Mouse (Mus musculus) thymus, postnatal 36 days (tissue): ENCODE data around the gene Lipt2.

Experiments used
- DNase-seq, 2 experiments: peaks; one replicate each; pipeline ENCODE4 v3.0.0; 2022; ENCODE audit warnings: mixed read lengths in 2 of 2

Lipt2 gene

GRCm38 (mm10) chr7:100176269-100176668 lies 17.2 kb downstream of the Lipt2 start, which contains the start of gene Kcne3:
Gene Kcne3 (plus strand): TSS chr7:100176502.
- no peak for DNase-seq

- peak; percentile 41 to 54 for DNase-seq
Observed at GRCm38 (mm10) chr7:100178016-100178890, 19.2 kb downstream of the Lipt2 start.

GRCm38 (mm10) chr7:100178891-100179233 lies 19.8 kb downstream of the Lipt2 start:
- DNase-seq, result no peak

GRCm38 (mm10) chr7:100179394-100179793 lies 20.3 kb downstream of the Lipt2 start:
- no peak for DNase-seq

GRCm38 (mm10) chr7:100179836-100180407 lies 20.8 kb downstream of the Lipt2 start:
- DNase-seq, result no peak

GRCm38 (mm10) chr7:100181176-100181575 lies 22.1 kb downstream of the Lipt2 start:
- DNase-seq, result no peak

- no peak for DNase-seq
Observed at GRCm38 (mm10) chr7:100181614-100182013, 22.5 kb downstream of the Lipt2 start.

- no peak for DNase-seq
Observed at GRCm38 (mm10) chr7:100182388-100182787, 23.3 kb downstream of the Lipt2 start.

GRCm38 (mm10) chr7:100187601-100188000 lies 28.5 kb downstream of the Lipt2 start:
- DNase-seq, result peak; percentile 17 to 38

- DNase-seq, result no peak
Observed at GRCm38 (mm10) chr7:100190167-100190566, 31.1 kb downstream of the Lipt2 start.

GRCm38 (mm10) chr7:100190778-100191177 lies 31.7 kb downstream of the Lipt2 start:
- peak; percentile 45 to 53 for DNase-seq

- DNase-seq, result no peak
Observed at GRCm38 (mm10) chr7:100201191-100201590, 42.1 kb downstream of the Lipt2 start.

- DNase-seq, result no peak
Observed at GRCm38 (mm10) chr7:100203616-100204015, 44.5 kb downstream of the Lipt2 start.

GRCm38 (mm10) chr7:100204871-100205270 lies 45.8 kb downstream of the Lipt2 start:
- DNase-seq, result no peak

- DNase-seq, result no peak
Observed at GRCm38 (mm10) chr7:100206144-100206543, 47.1 kb downstream of the Lipt2 start.

GRCm38 (mm10) chr7:100207886-100208285 lies 48.8 kb downstream of the Lipt2 start:
- no peak for DNase-seq
